Mouse (Mus musculus): ENCODE results near the gene Slc7a5.

DNA sequence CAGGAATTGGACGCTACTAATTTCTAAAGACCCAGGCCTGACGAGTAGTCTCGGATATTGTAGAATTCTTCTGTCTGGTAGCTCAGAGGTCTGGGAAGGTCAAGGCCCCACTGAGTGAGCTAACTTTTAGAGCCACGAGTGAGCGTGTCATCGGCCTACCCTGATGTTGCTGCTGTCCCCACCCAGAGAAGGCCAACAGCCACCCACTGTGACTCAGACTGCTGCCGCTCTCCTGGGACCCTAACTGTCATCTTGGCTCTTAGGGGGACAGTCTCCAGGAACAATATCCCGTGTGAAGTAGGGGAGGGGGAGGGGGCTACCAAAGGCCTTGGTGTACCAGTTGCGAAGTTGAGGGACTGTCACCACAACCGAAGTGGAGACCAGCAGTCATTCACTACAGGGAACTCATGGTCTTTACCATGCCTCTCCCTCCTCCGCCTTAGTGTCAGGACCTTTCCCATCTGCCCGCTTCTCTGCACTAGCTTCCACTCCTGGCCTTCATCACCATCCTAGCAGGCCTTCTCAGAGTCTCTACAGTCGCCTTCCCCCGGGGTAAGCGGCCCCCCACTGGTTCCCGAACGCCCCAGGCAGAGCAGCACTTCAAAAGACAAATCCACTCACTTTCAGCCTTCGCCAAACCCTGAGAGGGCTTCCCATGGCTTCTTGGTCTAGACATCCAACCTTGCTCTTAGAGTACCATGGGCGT is 39.7 kb upstream of the Slc7a5 start:
- TF ChIP-seq MYOD1 (IDR thresholded peaks at IDR 0.05; ENCODE audit: control insufficient read depth, insufficient read length, low read depth) (no peak), CTCF (IDR thresholded peaks at IDR 0.05; ENCODE audit: control insufficient read depth, insufficient read depth, insufficient read length) (no peak), MAX (IDR thresholded peaks at IDR 0.05) (no peak)

Measured in C2C12 (cell line).